Mouse (Mus musculus) CH12.LX (cell line): ENCODE results near the gene Lzts3.

Experiments
- CTCF ChIP-seq, 2 experiments: IDR thresholded peaks in 1 of 2; conservative IDR thresholded peaks in 1 of 2; 2 replicates each; pipeline ENCODE4 v1.5.1; 2011 to 2012; ENCODE audit warnings: low read depth in 2 of 2, low read length in 2 of 2, improper control_type of control experiment in 1 of 2, inconsistent platforms in 1 of 2, mild to moderate bottlenecking in 1 of 2, moderate library complexity in 1 of 2
- MAX ChIP-seq: IDR thresholded peaks from 2 replicates; pipeline ENCODE4 v1.6.1; 2011; ENCODE audit warnings: low read length, improper control_type of control experiment
- POLR2A ChIP-seq: IDR thresholded peaks from 2 replicates; pipeline ENCODE4 v1.6.1; 2011; ENCODE audit warnings: low read depth, mild to moderate bottlenecking, improper control_type of control experiment, low read length

- TF ChIP-seq CTCF (conservative IDR thresholded peaks at IDR 0.05 in 1 of 2, IDR thresholded peaks at IDR 0.05 in 1 of 2; ENCODE audit: low read depth in 2 of 2, low read length in 2 of 2) (no peak), POLR2A (no peak), MAX (no peak)
Observed at GRCm38 (mm10) chr2:130632887-130633675, 9.5 kb downstream of the Lzts3 start.
